In genomic region chr16:64275860-64276597, GRCm38 (mm10) we compare ENCODE assay signal across 26 mouse cellular contexts.
DNase-seq lines count a peak whose midpoint lies in the region; ATAC-seq and TF ChIP-seq lines count a peak whose summit lies in the region.
"Had no signal": no experiment of that assay in that cellular context is flagged by ENCODE, and none has a peak within 500 bp of the region (broad histone marks: within the 10 kb centered on the region; RNA-seq: fewer than 3 reads in every experiment).

No protein-coding gene starts in this region.

- no peaks in the 10 kb centered on the region for H3K36me3 ChIP-seq in forebrain, embryonic 12.5 days (replicated peaks)
- no peaks in the 10 kb centered on the region for H3K36me3 ChIP-seq in forebrain, postnatal 0 days (ENCODE audit: insufficient read depth)
- H3K36me3 ChIP-seq in midbrain, embryonic 12.5 days, result no peaks in the 10 kb centered on the region
- H3K36me3 ChIP-seq in midbrain, embryonic 10.5 days, result no peaks in the 10 kb centered on the region
- no peaks in the 10 kb centered on the region for H3K36me3 ChIP-seq in forebrain, embryonic 13.5 days (ENCODE audit: poor library complexity, severe bottlenecking)
- H3K36me3 ChIP-seq in hindbrain, embryonic 15.5 days, result no peaks in the 10 kb centered on the region
- H3K36me3 ChIP-seq: embryonic facial prominence, embryonic 13.5 days; G1E; heart, embryonic 10.5 days; heart, embryonic 15.5 days; stomach, embryonic 15.5 days had no signal

- H3K4me1 ChIP-seq in forebrain, embryonic 12.5 days, result peaks cover 14% of the 10 kb centered on the region
- no peaks in the 10 kb centered on the region for H3K4me1 ChIP-seq in forebrain, postnatal 0 days (ENCODE audit: insufficient read depth)
- H3K4me1 ChIP-seq in midbrain, embryonic 12.5 days, result peaks cover 10% of the 10 kb centered on the region; the same call in 1 of the 2 replicates
- peaks cover 20% of the 10 kb centered on the region for H3K4me1 ChIP-seq in midbrain, embryonic 10.5 days
- peaks cover 16% of the 10 kb centered on the region for H3K4me1 ChIP-seq in forebrain, embryonic 13.5 days
- peaks cover 7% of the 10 kb centered on the region for H3K4me1 ChIP-seq in hindbrain, embryonic 15.5 days (replicated peaks)
- H3K4me1 ChIP-seq: embryonic facial prominence, embryonic 13.5 days; heart, embryonic 10.5 days; heart, embryonic 15.5 days; stomach, embryonic 15.5 days had no signal

- no peaks in the 10 kb centered on the region for H3K9me3 ChIP-seq in forebrain, embryonic 12.5 days
- no peaks in the 10 kb centered on the region for H3K9me3 ChIP-seq in forebrain, postnatal 0 days (ENCODE audit: low read length)
- no peaks in the 10 kb centered on the region for H3K9me3 ChIP-seq in midbrain, embryonic 12.5 days
- no peaks in the 10 kb centered on the region for H3K9me3 ChIP-seq in midbrain, embryonic 10.5 days (replicated peaks)
- no peaks in the 10 kb centered on the region for H3K9me3 ChIP-seq in forebrain, embryonic 13.5 days (replicated peaks)
- H3K9me3 ChIP-seq in hindbrain, embryonic 15.5 days, result no peaks in the 10 kb centered on the region
- H3K9me3 ChIP-seq: embryonic facial prominence, embryonic 13.5 days; G1E; heart, embryonic 10.5 days; heart, embryonic 15.5 days; stomach, embryonic 15.5 days had no signal

- H3K4me3 ChIP-seq in forebrain, embryonic 12.5 days (replicated peaks), result no peak overlapping the region
- H3K4me3 ChIP-seq in forebrain, postnatal 0 days (ENCODE audit: low read depth, low read length), result no peak overlapping the region
- H3K4me3 ChIP-seq in midbrain, embryonic 12.5 days, result no peak overlapping the region
- H3K4me3 ChIP-seq in midbrain, embryonic 10.5 days, result no peak overlapping the region
- H3K4me3 ChIP-seq in forebrain, embryonic 13.5 days, result no peak overlapping the region
- H3K4me3 ChIP-seq in hindbrain, embryonic 15.5 days, result no peak overlapping the region
- H3K4me3 ChIP-seq in layer of hippocampus, adult 2 months, result no peak overlapping the region
- H3K4me3 ChIP-seq: embryonic facial prominence, embryonic 13.5 days; heart, embryonic 10.5 days; heart, embryonic 15.5 days; stomach, embryonic 15.5 days had no signal

- TF ChIP-seq CTCF in forebrain, postnatal 0 days (IDR thresholded peaks at IDR 0.05; ENCODE audit: low read depth), result no peak
- TF ChIP-seq CTCF in layer of hippocampus, adult 2 months (conservative IDR thresholded peaks at IDR 0.05), result no peak

- no peak overlapping the region for H3K27ac ChIP-seq in forebrain, embryonic 12.5 days
- no peak overlapping the region for H3K27ac ChIP-seq in forebrain, postnatal 0 days (ENCODE audit: low read depth, low read length)
- H3K27ac ChIP-seq in midbrain, embryonic 12.5 days (replicated peaks), result no peak overlapping the region
- H3K27ac ChIP-seq in midbrain, embryonic 10.5 days (replicated peaks), result no peak overlapping the region
- no peak overlapping the region for H3K27ac ChIP-seq in forebrain, embryonic 13.5 days
- H3K27ac ChIP-seq in hindbrain, embryonic 15.5 days (replicated peaks), result no peak overlapping the region
- H3K27ac ChIP-seq in layer of hippocampus, adult 2 months, result no peak overlapping the region
- H3K27ac ChIP-seq: embryonic facial prominence, embryonic 13.5 days; heart, embryonic 10.5 days; heart, embryonic 15.5 days; liver, embryonic 14.5 days; macrophage; stomach, embryonic 15.5 days had no signal

- no peak overlapping the region for H3K4me2 ChIP-seq in forebrain, embryonic 12.5 days
- no peak overlapping the region for H3K4me2 ChIP-seq in forebrain, postnatal 0 days (ENCODE audit: low read depth)
- no peak overlapping the region for H3K4me2 ChIP-seq in midbrain, embryonic 12.5 days (replicated peaks)
- no peak overlapping the region for H3K4me2 ChIP-seq in forebrain, embryonic 13.5 days
- H3K4me2 ChIP-seq in hindbrain, embryonic 15.5 days, result no peak overlapping the region
- H3K4me2 ChIP-seq: embryonic facial prominence, embryonic 13.5 days; heart, embryonic 15.5 days; stomach, embryonic 15.5 days had no signal

- no peaks in the 10 kb centered on the region for H3K27me3 ChIP-seq in forebrain, embryonic 12.5 days
- no peaks in the 10 kb centered on the region for H3K27me3 ChIP-seq in forebrain, postnatal 0 days (ENCODE audit: insufficient read depth, low read length)
- no peaks in the 10 kb centered on the region for H3K27me3 ChIP-seq in midbrain, embryonic 12.5 days
- H3K27me3 ChIP-seq in midbrain, embryonic 10.5 days (ENCODE audit: low read depth, poor library complexity, severe bottlenecking), result no peaks in the 10 kb centered on the region
- H3K27me3 ChIP-seq in forebrain, embryonic 13.5 days, result no peaks in the 10 kb centered on the region
- no peaks in the 10 kb centered on the region for H3K27me3 ChIP-seq in hindbrain, embryonic 15.5 days
- H3K27me3 ChIP-seq: embryonic facial prominence, embryonic 13.5 days; heart, embryonic 15.5 days; stomach, embryonic 15.5 days had no signal

- no peak for DNase-seq in forebrain, postnatal 0 days
- DNase-seq in midbrain, embryonic 10.5 days (ENCODE audit: low spot score), result no peak
- DNase-seq in heart, adult 8-10 months (ENCODE audit: low spot score), result no peak
- DNase-seq in layer of hippocampus, adult 2 months (ENCODE audit: low spot score in 2 of 2), result no peak
- DNase-seq: adrenal gland, postnatal 10 days; cerebellum, adult 11-12 months; cerebellum, adult 9-11 months; gastrocnemius, postnatal 10 days; kidney, postnatal 14 days; liver; lung, adult 2 months; lung, postnatal 10 days; right cerebral cortex, postnatal 14 days had no signal

- peak; percentile 45; the same call in 1 of the 2 replicates for ATAC-seq in forebrain, embryonic 12.5 days (ENCODE audit: low FRiP score)
- ATAC-seq in forebrain, postnatal 0 days, result no peak
- ATAC-seq in midbrain, embryonic 12.5 days (ENCODE audit: low FRiP score, low read depth), result peak; percentile 59; the same call in 1 of the 2 replicates
- peak; percentile 46; the same call in 1 of the 2 replicates for ATAC-seq in forebrain, embryonic 13.5 days
- ATAC-seq in hindbrain, embryonic 15.5 days (ENCODE audit: low FRiP score, low read depth), result peak; percentile 61; the same call in 1 of the 2 replicates
- ATAC-seq: intestine, postnatal 0 days; Patski had no signal

- 25% methylated on average over 4 of the region's 4 CpGs for WGBS in forebrain, embryonic 12.5 days
- WGBS in forebrain, postnatal 0 days, result 22% methylated on average over 4 of the region's 4 CpGs
- WGBS in midbrain, embryonic 12.5 days, result 47% methylated on average over 4 of the region's 4 CpGs
- WGBS in midbrain, embryonic 10.5 days, result 72% methylated on average over 4 of the region's 4 CpGs
- WGBS in forebrain, embryonic 13.5 days, result 17% methylated on average over 4 of the region's 4 CpGs
- 22% methylated on average over 4 of the region's 4 CpGs for WGBS in hindbrain, embryonic 15.5 days

- H3K9ac ChIP-seq in forebrain, embryonic 12.5 days, result no peak overlapping the region
- H3K9ac ChIP-seq in forebrain, postnatal 0 days, result no peak overlapping the region
- H3K9ac ChIP-seq in midbrain, embryonic 12.5 days (replicated peaks), result no peak overlapping the region
- H3K9ac ChIP-seq in forebrain, embryonic 13.5 days, result no peak overlapping the region
- no peak overlapping the region for H3K9ac ChIP-seq in hindbrain, embryonic 15.5 days
- H3K9ac ChIP-seq: embryonic facial prominence, embryonic 13.5 days; heart, embryonic 15.5 days; liver, embryonic 14.5 days; stomach, embryonic 15.5 days had no signal
